Mouse (Mus musculus): ENCODE results near the gene Anxa11.
"Not testable (repeated sequence)": the region's sequence is repeated elsewhere in the genome, so short reads cannot be mapped to it uniquely, and the experiment has no call there.

Anxa11 gene

DNA sequence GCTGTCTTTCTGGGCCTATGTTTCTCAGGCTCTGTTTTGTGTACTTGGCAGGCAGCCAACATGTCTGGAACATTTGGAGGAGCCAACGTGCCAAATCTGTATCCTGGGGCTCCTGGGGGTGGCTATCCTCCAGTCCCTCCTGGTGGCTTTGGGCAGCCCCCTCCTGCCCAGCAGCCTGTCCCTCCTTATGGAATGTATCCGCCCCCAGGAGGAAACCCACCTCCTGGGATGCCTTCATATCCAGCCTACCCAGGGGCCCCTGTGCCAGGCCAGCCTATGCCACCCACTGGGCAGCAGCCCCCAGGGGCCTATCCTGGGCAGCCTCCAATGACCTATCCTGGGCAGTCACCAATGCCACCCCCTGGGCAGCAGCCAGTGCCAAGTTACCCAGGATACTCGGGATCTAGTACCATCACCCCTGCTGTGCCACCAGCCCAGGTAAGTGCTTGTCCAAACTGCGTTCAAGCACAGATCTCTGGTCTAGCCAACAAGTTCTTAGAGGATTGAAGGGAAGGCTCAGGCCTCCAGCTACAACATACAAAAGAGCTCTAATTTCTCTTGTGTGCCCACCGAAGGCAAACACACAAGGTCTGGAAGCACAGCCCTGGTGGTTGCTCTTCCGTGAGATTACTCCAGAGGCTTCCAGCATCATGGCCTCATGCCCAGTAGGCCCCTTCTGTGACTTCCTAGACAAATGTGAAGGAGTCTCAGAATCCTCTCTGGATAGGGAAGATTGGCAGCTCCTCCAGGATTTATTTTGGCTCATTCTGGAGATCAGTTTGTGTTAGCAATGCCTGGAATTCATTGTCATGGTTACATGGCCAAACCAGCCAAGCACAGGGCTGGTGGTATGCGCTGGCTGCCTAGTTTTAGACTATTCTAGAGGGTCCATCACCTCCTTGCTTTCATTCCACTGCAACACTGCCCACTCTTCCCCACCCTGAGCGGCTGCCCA, 30.8 kb downstream of the Anxa11 start:
- no peak for DNase-seq

DNA sequence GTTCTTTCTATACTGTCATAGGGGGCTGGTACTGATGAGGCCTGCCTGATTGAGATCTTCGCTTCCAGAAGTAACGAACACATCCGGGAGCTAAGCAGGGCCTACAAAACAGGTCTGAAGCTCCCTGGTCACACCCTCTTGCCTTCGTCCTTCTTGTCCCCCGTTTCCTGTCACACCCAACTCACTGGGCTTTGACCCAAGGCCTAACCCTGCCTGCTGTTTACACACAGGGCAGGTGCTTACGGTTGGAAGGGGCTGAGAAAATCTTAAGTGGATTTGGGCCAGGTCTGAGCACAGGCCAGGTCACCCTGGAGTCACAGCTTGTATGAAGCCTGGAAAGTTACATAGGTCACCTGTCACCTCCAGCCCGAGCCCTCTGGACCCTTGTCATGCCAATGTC, 34.7 kb downstream of the Anxa11 start:
- DNase-seq = not testable (repeated sequence)

DNA sequence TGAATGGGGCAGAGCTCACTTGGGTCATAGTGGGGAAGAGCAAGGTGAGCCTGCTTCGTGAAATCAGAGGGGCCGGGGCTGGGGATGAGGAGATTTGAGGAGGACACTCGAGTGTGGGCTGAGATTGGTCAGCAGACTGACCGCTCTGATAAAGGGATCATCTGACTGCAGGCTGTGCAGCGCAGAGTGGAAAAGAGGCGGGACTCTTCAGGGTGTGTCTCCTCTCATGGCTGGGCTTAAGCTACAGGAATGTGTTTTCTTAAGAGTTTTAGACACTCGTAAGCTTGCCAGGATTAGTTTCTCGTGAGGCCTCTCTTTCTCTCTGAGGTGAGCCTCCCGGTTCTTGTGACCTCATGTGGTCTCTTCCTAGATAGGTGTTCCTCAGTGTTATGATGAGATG, 39.8 kb downstream of the Anxa11 start:
- not testable (repeated sequence) for DNase-seq

DNA sequence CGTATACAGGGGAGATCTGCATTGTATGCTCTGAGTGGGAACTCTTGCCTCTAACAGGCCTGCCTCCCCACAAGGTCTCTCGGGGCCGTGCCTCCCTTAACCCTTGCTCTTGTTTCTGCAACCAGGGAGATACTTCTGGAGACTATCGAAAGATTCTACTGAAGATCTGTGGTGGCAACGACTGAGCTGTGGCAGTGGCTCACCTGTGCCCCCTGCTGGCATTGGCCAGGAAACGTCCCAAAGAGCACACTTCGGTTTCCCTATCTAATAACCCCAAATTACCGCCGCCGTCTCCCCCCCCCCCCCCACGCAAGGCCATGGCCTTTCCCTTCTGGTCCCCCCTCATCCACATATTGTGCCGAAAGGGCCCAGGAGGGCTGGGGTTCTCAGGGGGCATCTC, 43.9 kb downstream of the Anxa11 start:
- not testable (repeated sequence) for DNase-seq

DNA sequence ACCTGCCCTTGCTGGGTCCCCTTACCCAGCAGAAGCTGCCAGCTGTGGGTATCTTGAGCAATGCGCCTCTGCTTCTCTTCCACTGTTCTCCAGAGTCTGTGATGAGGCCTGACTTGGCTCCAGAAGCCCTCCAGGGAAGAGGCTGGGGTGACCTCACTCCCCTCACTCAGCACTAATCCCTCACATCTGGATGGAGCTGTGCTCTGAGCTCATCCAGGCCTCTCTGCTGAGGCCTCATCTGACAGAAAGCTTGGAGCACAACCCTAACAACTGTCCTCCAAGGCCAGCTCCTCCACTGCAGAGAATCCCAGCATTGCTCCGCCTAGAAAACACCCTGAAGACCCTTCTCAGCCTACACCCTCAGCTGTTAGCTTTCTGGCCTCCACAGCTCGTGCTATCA, 52.6 kb downstream of the Anxa11 start:
- DNase-seq = not testable (repeated sequence)

DNA sequence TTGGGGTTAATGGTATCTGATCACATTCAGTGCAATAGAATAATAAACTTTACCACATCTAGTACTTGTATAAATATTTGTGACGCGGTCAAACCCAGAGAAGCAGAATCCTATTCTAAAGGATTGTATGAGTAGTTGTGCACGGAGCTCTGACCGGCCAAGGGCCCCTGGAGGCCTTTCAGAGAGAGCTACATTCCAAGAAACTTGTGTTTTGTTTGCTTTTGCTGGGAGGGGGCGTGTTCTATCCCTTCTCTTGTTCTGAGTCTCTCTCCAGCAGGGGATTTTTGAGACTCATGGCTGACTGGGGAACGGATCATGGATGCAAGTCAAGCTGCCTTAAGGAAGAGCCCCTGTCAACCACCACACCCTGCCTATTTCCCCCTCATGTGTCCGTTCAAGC, 53.7 kb downstream of the Anxa11 start:
- not testable (repeated sequence) for DNase-seq

DNA sequence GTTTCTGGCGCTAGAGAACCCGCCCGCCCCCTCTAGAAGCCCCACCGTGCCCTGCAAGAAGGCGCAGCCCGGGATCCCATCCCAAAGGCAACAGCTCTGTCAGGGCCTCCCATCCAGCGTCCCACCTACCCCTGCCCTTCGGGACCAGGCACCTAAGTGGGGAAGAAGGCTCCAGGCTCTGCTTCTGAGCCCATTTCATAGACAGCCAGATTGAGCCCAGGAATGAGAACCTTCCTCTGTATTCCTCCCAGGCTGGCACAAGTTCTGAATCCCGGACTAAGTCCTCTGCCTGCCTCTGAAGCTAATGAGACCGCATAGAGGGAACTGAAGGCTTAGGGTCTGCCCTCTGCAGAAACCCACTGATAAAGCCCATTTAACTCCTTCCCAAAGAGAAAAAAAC, 61.0 kb downstream of the Anxa11 start, which contains the start of gene Plac9a:
TSS of gene Plac9a (minus strand) at position 101 of the 400 bp plus-strand sequence.
- not testable (repeated sequence) for DNase-seq

DNA sequence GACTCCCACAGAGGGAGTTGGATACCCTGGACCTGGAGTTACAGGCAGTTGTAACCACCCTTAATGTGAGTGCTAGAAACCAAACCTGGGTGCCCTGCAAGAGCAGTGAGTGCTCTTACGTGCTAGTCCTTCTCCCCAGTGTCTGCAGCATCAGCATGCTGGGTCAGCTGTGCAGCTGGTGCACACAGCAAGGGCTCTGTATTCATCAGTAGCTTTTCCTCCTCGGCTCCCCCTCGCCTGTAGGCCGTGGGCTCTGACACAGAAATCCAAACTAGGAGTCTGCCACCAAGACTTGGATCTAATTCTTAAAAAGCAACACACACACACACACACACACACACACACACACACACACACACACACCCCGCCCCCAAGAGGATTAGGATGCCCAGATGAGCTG, 63.3 kb downstream of the Anxa11 start:
- not testable (repeated sequence) for DNase-seq

DNA sequence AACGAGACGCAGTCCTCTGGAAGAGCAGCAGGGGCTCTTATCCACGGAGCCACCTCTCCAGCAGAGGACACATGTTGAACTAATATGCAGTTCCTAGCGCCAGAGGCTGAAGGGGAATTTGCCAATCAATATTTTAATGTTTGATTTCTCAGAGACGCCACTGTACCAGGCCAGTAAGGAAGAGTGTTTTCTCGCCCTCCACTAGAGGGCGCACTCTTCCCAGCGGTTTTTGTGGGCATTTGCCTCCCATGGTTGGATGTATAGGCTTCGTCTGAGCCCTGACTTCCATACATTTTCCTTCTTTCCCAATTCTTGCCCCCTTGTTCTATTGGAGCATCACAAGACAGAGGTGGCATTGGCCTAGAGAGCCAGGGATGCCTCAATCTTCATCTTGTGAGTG, 65.3 kb downstream of the Anxa11 start:
- DNase-seq = not testable (repeated sequence)

DNA sequence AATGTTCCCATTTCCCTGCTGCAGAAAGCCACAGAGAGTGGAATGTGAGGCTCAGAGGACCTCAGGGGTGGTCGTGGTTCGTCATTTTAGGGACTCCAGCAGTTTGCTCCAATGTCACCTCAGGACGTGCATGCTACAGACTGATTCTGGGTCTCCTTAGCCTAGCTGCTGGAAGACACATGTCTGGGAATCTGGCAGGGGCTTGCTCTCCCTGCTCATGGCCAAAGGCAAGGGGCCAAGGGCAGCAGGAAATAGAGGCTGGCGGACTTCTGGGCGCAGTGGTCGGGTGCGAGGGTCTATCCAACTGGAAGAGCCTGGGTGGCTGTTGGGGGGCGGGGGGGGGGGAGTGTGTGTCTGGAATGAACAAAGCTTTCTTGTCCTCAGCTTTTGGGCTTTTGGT, 67.0 kb downstream of the Anxa11 start:
- DNase-seq = not testable (repeated sequence)

DNA sequence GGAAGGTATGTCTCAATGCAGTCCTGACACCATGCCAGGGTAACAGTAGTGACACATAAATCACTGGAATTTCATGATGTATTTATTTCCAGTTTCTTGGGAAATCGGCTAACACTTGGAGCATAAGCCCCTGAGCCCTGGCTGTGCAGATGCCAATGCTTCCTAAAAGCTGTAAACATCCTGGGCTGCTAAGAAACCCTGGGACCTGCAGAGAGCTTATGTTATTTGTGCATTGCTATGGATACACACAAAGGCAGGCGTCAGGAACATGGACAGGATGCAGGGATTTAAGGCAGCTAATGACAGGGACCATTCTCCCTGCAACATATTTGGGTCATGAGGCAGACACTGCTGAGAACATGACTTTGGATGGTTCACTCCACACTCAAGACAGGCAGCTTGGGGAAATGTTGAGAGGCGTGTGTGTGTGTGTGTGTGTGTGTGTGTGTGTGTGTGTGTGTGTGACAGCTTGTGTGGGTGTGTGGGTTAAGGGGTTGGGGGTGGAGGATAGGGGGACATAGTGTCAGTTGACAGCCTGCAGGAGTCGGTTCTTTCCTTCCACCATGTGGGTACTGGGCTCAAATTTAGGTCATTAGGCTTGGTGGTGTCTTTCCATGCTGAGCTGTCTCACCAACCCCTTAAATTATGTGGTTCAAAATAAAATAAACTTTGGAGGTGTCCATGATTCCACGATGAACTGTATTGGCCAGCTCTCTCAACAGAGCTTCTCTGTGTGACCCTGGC, 76.6 kb downstream of the Anxa11 start:
- not testable (repeated sequence) for DNase-seq

DNA sequence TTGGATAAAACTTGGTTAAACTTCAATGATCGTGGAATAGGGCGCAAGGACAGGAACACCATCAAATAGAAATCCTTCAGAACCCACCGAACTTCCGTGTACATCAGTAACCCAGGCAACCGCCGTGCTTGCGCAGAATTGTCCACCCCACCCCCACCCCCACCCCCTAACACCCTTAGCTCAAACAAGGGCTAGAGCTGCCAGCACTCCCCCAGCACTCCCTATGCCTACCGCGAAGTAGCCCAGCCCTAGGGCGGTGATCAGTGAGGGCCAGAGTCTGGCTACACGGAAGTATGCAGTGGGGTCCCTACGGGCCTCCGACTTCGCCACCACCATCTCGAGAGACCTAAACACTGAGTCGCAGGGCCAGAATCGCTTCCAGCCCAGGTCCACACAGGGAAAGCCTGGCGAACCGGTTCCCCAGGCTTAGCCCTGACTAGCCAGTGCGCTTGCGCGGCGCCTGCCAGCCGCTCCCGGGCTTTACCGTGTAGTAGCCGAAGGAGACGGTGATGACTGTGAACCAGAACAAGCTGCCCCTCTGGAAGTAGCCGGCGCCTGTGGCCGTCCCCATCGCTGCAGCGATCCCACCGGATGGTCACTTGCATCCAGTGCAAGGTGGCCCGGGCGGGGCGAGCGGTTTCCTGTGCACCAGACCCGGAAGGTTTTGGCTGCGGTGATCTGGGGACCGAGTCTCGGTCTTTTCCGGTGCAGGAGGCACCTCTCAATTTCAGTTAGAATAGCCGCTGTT, 85.0 kb downstream of the Anxa11 start:
- DNase-seq = not testable (repeated sequence)

DNA sequence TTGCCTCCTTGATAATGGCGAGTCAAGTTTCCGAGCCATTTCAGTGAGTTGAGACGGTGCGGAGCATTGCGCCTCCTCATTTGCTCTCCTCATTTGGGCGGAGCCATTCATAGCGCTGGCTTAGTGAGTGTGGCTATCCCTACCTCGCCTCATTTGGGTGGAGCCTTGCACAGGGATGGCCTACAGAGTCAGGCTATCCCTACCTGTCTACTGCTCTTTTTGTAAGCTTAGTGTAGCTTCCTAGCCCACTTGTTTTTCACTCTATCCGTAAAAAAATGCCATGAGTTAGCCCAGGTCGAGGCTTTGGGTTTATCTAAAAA, 85.6 kb downstream of the Anxa11 start, which contains the start of gene Tmem254a:
TSS of gene Tmem254a (minus strand) at position 111 of the 320 bp plus-strand sequence.
- DNase-seq = not testable (repeated sequence)
